Mouse (Mus musculus) stomach, embryonic 16.5 days (tissue): Measurements from ENCODE around the gene Plce1. TPM values are rescaled to one million over a fixed set of nuclear protein-coding genes. Genes with fewer than 3 reads are reported as not detected.

Experiments
- ATAC-seq: fragments of 200-750 bp; cut with Nextera tagmentation; 2 replicates; pipeline ENCODE4 v1.8.0; 2017; ENCODE audit warnings: moderate number of reproducible peaks, moderate TSS enrichment; ENCODE audit not compliant: insufficient read depth, low FRiP score
- H3K27ac ChIP-seq: fragments of 300-500 bp; sonication (generic); 2 replicates; pipeline ENCODE4 v1.5.1; 2014; ENCODE audit warnings: low read length
- H3K27me3 ChIP-seq: fragments of 300-500 bp; sonication (generic); 2 replicates; pipeline ENCODE4 v1.6.1; 2014; ENCODE audit warnings: low read length, control low read depth, mixed read lengths; ENCODE audit not compliant: control insufficient read depth, insufficient read depth
- H3K36me3 ChIP-seq: fragments of 300-500 bp; sonication (generic); 2 replicates; pipeline ENCODE4 v1.6.1; 2014; ENCODE audit warnings: low read length; ENCODE audit not compliant: control insufficient read depth, insufficient read depth
- H3K4me1 ChIP-seq: fragments of 300-500 bp; sonication (generic); 2 replicates; pipeline ENCODE4 v1.6.1; 2014; ENCODE audit warnings: low read length, control low read depth, mixed read lengths; ENCODE audit not compliant: control insufficient read depth, insufficient read depth
- H3K4me2 ChIP-seq: fragments of 300-500 bp; sonication (generic); 2 replicates; pipeline ENCODE4 v1.6.1; 2014; ENCODE audit warnings: low read depth, low read length, mixed read lengths
- H3K4me3 ChIP-seq: fragments of 300-500 bp; sonication (generic); replicated peaks from 2 replicates; pipeline ENCODE4 v1.5.1; 2014; ENCODE audit warnings: mild to moderate bottlenecking, low read length
- H3K9ac ChIP-seq: fragments of 300-500 bp; sonication (generic); 2 replicates; pipeline ENCODE4 v1.6.1; 2014; ENCODE audit warnings: low read length
- H3K9me3 ChIP-seq: fragments of 300-500 bp; sonication (generic); replicated peaks from 2 replicates; pipeline ENCODE4 v1.6.1; 2016; ENCODE audit warnings: low read length, control low read depth; ENCODE audit not compliant: control insufficient read depth
- WGBS: fragments of 180-500 bp; shearing (Covaris S2); extraction: QIAGEN DNeasy Blood & Tissue Kit; methylation state at CpG from one replicate; pipeline ENCODE4 v1.1.7; 2014; 5-methylcytosine and 5-hydroxymethylcytosine counted together
- polyA plus RNA-seq: library from polyadenylated mRNA; unstranded; fragments of >200 nt; fragmentation: Nextera tagmentation; extraction: Ambion mirVana; gene quantifications from 2 replicates; pipeline ENCODE4 v1.2.1, GENCODE M21; 2015

Gene Plce1
- 8.5 and 9.8 TPM in 2 replicates for polyA plus RNA-seq

- H3K9ac ChIP-seq, result peak within 1 kb of the TSS; percentile 78
- H3K4me2 ChIP-seq, result peak within 1 kb of the TSS; percentile 70
- peaks cover 4% of the 10 kb centered on the region; the same call in 1 of the 2 replicates for H3K27me3 ChIP-seq
- H3K36me3 ChIP-seq, result no peaks in the 10 kb centered on the region
- H3K4me1 ChIP-seq, result peaks cover 15% of the 10 kb centered on the region
- ATAC-seq, result peak; percentile 88
- under 1% methylated on average over 87 of the region's 90 CpGs for WGBS
- no peaks in the 10 kb centered on the region for H3K9me3 ChIP-seq
- peak within 1 kb of the TSS; percentile 75 for H3K4me3 ChIP-seq
- H3K27ac ChIP-seq, result 0 out of 2 replicates have a peak within 1 kb of the TSS, but pooled peaks have one; percentile 1
These were observed at the start of gene Plce1 for GRCm38 (mm10) chr19:38480731-38481621. Plce1 (plus strand) TSS chr19:38481109.

GRCm38 (mm10) chr19:38431326-38431725, 49.6 kb upstream of the Plce1 start:
- no peak overlapping the region for H3K4me3 ChIP-seq
- WGBS, result 78% methylated on average over 7 of the region's 7 CpGs

GRCm38 (mm10) chr19:38432021-38432420, 48.9 kb upstream of the Plce1 start:
- 74% methylated on average over 3 of the region's 3 CpGs for WGBS
- Histone ChIP-seq H3K4me3 (no peak overlapping the region), H3K27ac (no peak overlapping the region), H3K36me3 (no peaks in the 10 kb centered on the region), H3K9ac (no peak overlapping the region), H3K4me1 (no peaks in the 10 kb centered on the region), H3K4me2 (no peak overlapping the region), H3K27me3 (no peaks in the 10 kb centered on the region), H3K9me3 (no peaks in the 10 kb centered on the region)
- ATAC-seq, result no peak

More at GRCm38 (mm10) chr19:38431326-38431725, 49.6 kb upstream of the Plce1 start:
- no peak for ATAC-seq
- H3K36me3 ChIP-seq, result no peaks in the 10 kb centered on the region
- H3K27me3 ChIP-seq, result no peaks in the 10 kb centered on the region
- no peaks in the 10 kb centered on the region for H3K4me1 ChIP-seq
- no peak overlapping the region for H3K9ac ChIP-seq
- H3K27ac ChIP-seq, result no peak overlapping the region
- no peaks in the 10 kb centered on the region for H3K9me3 ChIP-seq
- no peak overlapping the region for H3K4me2 ChIP-seq

- no peaks in the 10 kb centered on the region for H3K36me3 ChIP-seq
- H3K27ac ChIP-seq, result no peak overlapping the region
- no peak for ATAC-seq
- H3K4me2 ChIP-seq, result no peak overlapping the region
- no peaks in the 10 kb centered on the region for H3K4me1 ChIP-seq
- no peaks in the 10 kb centered on the region for H3K27me3 ChIP-seq
- H3K9me3 ChIP-seq, result no peaks in the 10 kb centered on the region
- H3K9ac ChIP-seq, result no peak overlapping the region
- no peak overlapping the region for H3K4me3 ChIP-seq
- WGBS, result 83% methylated on average over 2 of the region's 2 CpGs
These were observed 47.5 kb upstream of the Plce1 start for GRCm38 (mm10) chr19:38433381-38433780.

- Histone ChIP-seq H3K4me3 (no peak overlapping the region), H3K27ac (no peak overlapping the region), H3K4me1 (no peaks in the 10 kb centered on the region), H3K4me2 (no peak overlapping the region), H3K9ac (no peak overlapping the region), H3K9me3 (no peaks in the 10 kb centered on the region), H3K36me3 (no peaks in the 10 kb centered on the region), H3K27me3 (no peaks in the 10 kb centered on the region)
- ATAC-seq, result no peak
- 85% methylated on average over 15 of the region's 15 CpGs for WGBS
These were observed 45.7 kb upstream of the Plce1 start for GRCm38 (mm10) chr19:38435221-38435620.

DNA sequence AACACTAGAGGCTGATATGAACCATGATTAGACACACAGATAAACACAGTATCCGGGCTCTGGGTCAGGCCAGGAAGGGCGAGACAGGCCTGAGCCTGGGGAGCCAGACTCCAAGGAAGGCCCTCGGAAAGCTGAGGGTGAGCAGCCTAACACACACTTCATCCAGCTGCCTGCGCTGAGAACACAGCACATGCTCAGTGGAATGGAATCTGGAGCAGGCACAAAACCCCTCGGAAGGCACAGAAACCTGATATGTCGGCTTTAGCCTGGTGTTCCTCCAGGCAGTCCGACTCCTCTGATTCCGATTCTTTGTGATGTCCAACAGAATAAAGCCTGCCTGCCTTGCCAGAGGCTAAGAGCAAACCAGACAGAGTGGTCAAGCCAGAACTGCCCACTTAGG, 39.0 kb upstream of the Plce1 start:
- Histone ChIP-seq H3K4me2 (no peak overlapping the region), H3K4me1 (no peaks in the 10 kb centered on the region), H3K36me3 (no peaks in the 10 kb centered on the region), H3K4me3 (no peak overlapping the region), H3K27me3 (no peaks in the 10 kb centered on the region), H3K9me3 (no peaks in the 10 kb centered on the region), H3K27ac (no peak overlapping the region), H3K9ac (no peak overlapping the region)
- 56% methylated on average over 8 of the region's 8 CpGs for WGBS
- ATAC-seq, result no peak

- Histone ChIP-seq H3K9me3 (no peaks in the 10 kb centered on the region), H3K27ac (no peak overlapping the region), H3K9ac (no peak overlapping the region), H3K4me1 (no peaks in the 10 kb centered on the region), H3K27me3 (no peaks in the 10 kb centered on the region), H3K36me3 (no peaks in the 10 kb centered on the region), H3K4me2 (no peak overlapping the region), H3K4me3 (no peak overlapping the region)
- ATAC-seq, result no peak
- WGBS, result 67% methylated on average over 5 of the region's 5 CpGs
These were observed 35.2 kb upstream of the Plce1 start for GRCm38 (mm10) chr19:38445758-38446157.

DNA sequence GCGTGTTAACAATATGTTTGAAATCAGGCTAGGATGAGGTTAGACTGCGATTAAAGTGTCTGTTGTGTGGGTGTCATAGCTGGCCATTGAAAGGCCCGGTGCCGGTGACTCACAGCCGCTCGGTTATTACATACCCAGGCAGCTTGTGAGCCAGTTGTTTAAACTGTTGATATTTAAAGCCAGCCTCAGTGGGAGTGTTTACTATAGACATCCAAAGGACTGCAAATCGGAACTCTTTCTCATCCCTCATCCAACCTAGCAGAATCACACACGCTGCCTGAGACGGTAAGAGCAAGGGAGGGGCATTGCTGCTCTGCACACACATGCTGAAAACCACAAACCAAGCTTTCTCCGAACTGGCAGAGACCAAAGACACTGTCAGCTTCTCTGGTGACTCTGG, 25.7 kb upstream of the Plce1 start:
- Histone ChIP-seq H3K4me3 (no peak overlapping the region), H3K9ac (no peak overlapping the region), H3K27ac (no peak overlapping the region), H3K27me3 (no peaks in the 10 kb centered on the region), H3K9me3 (no peaks in the 10 kb centered on the region; the same call in 1 of the 2 replicates), H3K4me2 (no peak overlapping the region), H3K4me1 (peaks cover 5% of the 10 kb centered on the region; the same call in 1 of the 2 replicates), H3K36me3 (no peaks in the 10 kb centered on the region)
- no peak for ATAC-seq
- 48% methylated on average over 10 of the region's 10 CpGs for WGBS

GRCm38 (mm10) chr19:38458996-38459395, 21.9 kb upstream of the Plce1 start:
- Histone ChIP-seq H3K4me2 (no peak overlapping the region), H3K27me3 (no peaks in the 10 kb centered on the region), H3K4me3 (no peak overlapping the region), H3K27ac (no peak overlapping the region), H3K9ac (no peak overlapping the region), H3K4me1 (peaks cover 5% of the 10 kb centered on the region; the same call in 1 of the 2 replicates), H3K36me3 (no peaks in the 10 kb centered on the region), H3K9me3 (no peaks in the 10 kb centered on the region; the same call in 1 of the 2 replicates)
- WGBS, result 96% methylated on average over 9 of the region's 9 CpGs
- ATAC-seq, result no peak
